15 mouse cellular contexts compared by ENCODE assay signal in the genomic region with DNA sequence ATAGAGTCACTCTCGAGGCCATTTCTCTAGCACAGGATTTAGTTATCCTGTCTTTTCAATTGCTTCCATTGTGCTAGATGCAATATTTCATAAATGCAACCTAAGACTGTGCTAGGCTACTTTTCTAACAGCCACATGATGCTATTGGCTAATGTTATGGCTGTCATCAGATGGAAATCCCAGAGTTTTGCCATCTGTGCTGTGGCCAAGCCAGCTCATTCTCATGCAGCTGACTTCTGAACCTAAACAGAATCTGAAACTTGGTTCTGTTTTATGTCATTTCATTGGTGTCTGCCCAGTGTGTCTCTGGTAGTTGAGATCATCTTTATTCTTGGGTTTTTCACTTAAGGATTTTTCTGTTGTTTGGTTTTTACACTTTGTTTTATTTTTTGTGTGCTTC.
"Had no signal": no experiment of that assay in that cellular context is flagged by ENCODE, and none has a peak within 500 bp of the region (broad histone marks: within the 10 kb centered on the region; RNA-seq: fewer than 3 reads in every experiment).

No protein-coding gene starts in this region.

- H3K4me1 ChIP-seq: liver, embryonic 13.5 days; midbrain, embryonic 12.5 days had no signal

- ATAC-seq: midbrain, embryonic 15.5 days had no signal

- H3K36me3 ChIP-seq: liver, embryonic 13.5 days; midbrain, embryonic 12.5 days; midbrain, embryonic 15.5 days; neural tube, embryonic 13.5 days had no signal

- H3K9me3 ChIP-seq: liver, embryonic 13.5 days; midbrain, embryonic 12.5 days; midbrain, embryonic 15.5 days; neural tube, embryonic 13.5 days had no signal

- H3K27ac ChIP-seq: kidney, postnatal 0 days; layer of hippocampus, adult 2 months; left cerebral cortex, adult 2 months; liver, embryonic 13.5 days; macrophage; midbrain, embryonic 12.5 days; midbrain, embryonic 15.5 days; neural tube, embryonic 13.5 days had no signal

- H3K4me3 ChIP-seq: layer of hippocampus, adult 2 months; left cerebral cortex, adult 2 months; liver, embryonic 13.5 days; midbrain, embryonic 12.5 days; midbrain, embryonic 15.5 days; myocyte; neural tube, embryonic 13.5 days had no signal

- H3K9ac ChIP-seq: liver, embryonic 13.5 days; midbrain, embryonic 12.5 days; midbrain, embryonic 15.5 days; neural tube, embryonic 13.5 days had no signal

- H3K27me3 ChIP-seq: liver, embryonic 13.5 days; midbrain, embryonic 12.5 days; midbrain, embryonic 15.5 days; neural tube, embryonic 13.5 days had no signal

- DNase-seq: kidney, adult 2 months; kidney, postnatal 25 days; layer of hippocampus, adult 9-11 months; liver, embryonic 13.5 days; lung, adult 2 months; thymus, adult 18-20 months; thymus, postnatal 36 days had no signal

- H3K4me2 ChIP-seq: liver, embryonic 13.5 days; midbrain, embryonic 12.5 days; midbrain, embryonic 15.5 days; neural tube, embryonic 13.5 days had no signal
